Mouse (Mus musculus) spleen, adult 2 months (tissue): Measurements from ENCODE around the gene Kiss1r.

Experiments
- CTCF ChIP-seq: fragments of 200-500 bp; IDR thresholded peaks from 2 replicates; pipeline ENCODE4 v1.5.1; 2011; ENCODE audit warnings: mild to moderate bottlenecking, inconsistent platforms; ENCODE audit not compliant: insufficient read depth, insufficient read length, insufficient replicate concordance; ENCODE audit errors: extremely low read depth
- POLR2A ChIP-seq: fragments of 200-500 bp; IDR thresholded peaks from 2 replicates; pipeline ENCODE4 v1.6.1; 2011; ENCODE audit warnings: low read depth, low read length, inconsistent platforms

DNA sequence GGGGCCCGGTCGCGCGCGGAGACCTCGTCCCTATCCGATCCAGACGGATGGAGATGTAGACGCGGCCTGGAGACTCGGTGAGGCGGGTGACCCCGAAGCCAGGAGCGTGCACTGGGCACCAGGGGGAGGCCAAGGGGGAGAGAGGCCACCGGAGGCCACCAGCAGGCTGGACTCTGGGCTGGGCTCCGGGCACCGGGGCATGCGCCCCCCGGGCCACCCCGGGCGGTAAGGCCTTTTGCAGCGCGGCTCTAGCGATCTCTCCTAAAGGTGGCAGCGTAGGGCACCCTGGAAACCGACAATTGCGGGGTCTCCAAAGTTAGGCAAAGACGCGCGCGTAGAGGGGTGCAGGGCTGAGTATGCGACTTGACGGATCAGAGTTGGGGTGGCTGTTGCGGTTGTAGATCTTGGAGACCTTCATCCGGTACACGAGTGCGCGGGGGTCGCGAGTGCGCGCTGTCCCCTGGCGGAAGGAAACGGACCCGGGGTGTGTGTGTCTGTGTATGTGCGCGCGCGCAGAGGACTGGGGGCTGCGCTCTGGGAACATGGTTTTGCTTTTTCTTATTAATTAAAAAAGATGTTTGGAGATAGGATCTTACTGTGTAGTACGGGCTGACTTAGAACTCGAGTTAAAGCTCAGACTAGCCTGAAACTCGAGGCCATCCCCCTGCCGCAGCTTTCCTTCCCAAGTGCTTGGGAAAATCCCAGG lies 10.7 kb downstream of the Kiss1r start:
- no peak for TF ChIP-seq CTCF
- no peak for TF ChIP-seq POLR2A
